Mouse (Mus musculus) liver, embryonic 14.5 days (tissue): Measurements from ENCODE around the gene Gm4969.

Source experiments
- CTCF ChIP-seq: IDR thresholded peaks from 2 replicates; pipeline ENCODE4 v1.5.1; 2016; ENCODE audit warnings: antibody characterized with exemption, low read depth, control low read depth
- EP300 ChIP-seq: IDR thresholded peaks from 2 replicates; pipeline ENCODE4 v1.6.1; 2016; ENCODE audit warnings: antibody characterized with exemption, low read depth

GRCm38 (mm10) chr7:19154796-19155195 is 36.6 kb upstream of the Gm4969 start:
- TF ChIP-seq EP300 (no peak), CTCF (no peak)
